Mouse (Mus musculus): ENCODE measurements around the gene Eng. TPM values are rescaled to one million over a fixed set of nuclear protein-coding genes. Genes with fewer than 3 reads are reported as not detected.

The Eng gene
- total RNA-seq, 2 experiments from 2014 or later, result 152 to 166 TPM

- intact Hi-C loops (cut with DNase I), result no loop called here
- no peak for DNase-seq
Observed at GRCm38 (mm10) chr2:32722581-32722980, 76.2 kb downstream of the Eng start.

- DNase-seq, result no peak
- intact Hi-C loops (cut with DNase I), result no loop called here
Observed at GRCm38 (mm10) chr2:32724149-32724548, 77.8 kb downstream of the Eng start.

- intact Hi-C loops (cut with DNase I), result no loop called here
- no peak for DNase-seq
Observed at GRCm38 (mm10) chr2:32724832-32725790, 78.7 kb downstream of the Eng start.

- intact Hi-C loops (cut with DNase I), result no loop called here
- DNase-seq, result peak; percentile 96
Observed at GRCm38 (mm10) chr2:32727435-32727834, 81.0 kb downstream of the Eng start.

- intact Hi-C loops (cut with DNase I), result loop anchor here (2.0 kb wide), 1 partner anchor 14 kb away; no protein-coding TSS in a partner anchor
- peak; percentile 71 to 72 for DNase-seq
Observed at GRCm38 (mm10) chr2:32728463-32728862, 82.1 kb downstream of the Eng start.

- DNase-seq, result no peak
- intact Hi-C loops (cut with DNase I), result loop anchor here (2.0 kb wide), 1 partner anchor 15 kb away; no protein-coding TSS in a partner anchor
Observed at GRCm38 (mm10) chr2:32729547-32729946, 83.2 kb downstream of the Eng start.

- peak; percentile 57 to 71 for DNase-seq
Observed at GRCm38 (mm10) chr2:32730854-32731253, 84.5 kb downstream of the Eng start.

GRCm38 (mm10) chr2:32731911-32732310 is 85.5 kb downstream of the Eng start:
- intact Hi-C loops (cut with DNase I), result no loop called here
- peak in 1 of 2 experiments; percentile 48 for DNase-seq

More at GRCm38 (mm10) chr2:32730854-32731253, 84.5 kb downstream of the Eng start:
- intact Hi-C loops (cut with DNase I), result no loop called here

Small RNA genes within 50 kb of the gene (microRNA-seq; reads per million reads assigned to microRNA genes)
- gene Gm47291 (0 reads per million in 2 experiments), gene Mir1954 (0 reads per million in 2 experiments), gene Mir2861 (0 reads per million in 2 experiments), gene Mir3960 (0 to 0.24 reads per million in 2 experiments), gene Mir8093 (0.24 to 0.70 reads per million in 2 experiments)

Other genes with a start within 250 kb of the Eng start
- gene Naif1, start 196.1 kb upstream of the Eng start, total RNA-seq (2021), result 1 to 10 TPM; 3.2 to 4.4 TPM
- gene Slc25a25, start 195.2 kb upstream of the Eng start, total RNA-seq (2021), result 10 to 100 TPM; 10.1 to 13.5 TPM
- 10 to 100 TPM in 1 of 2 experiments, 1 to 10 TPM in 1; 9.7 to 13.0 TPM for gene Fam102a, start 111.3 kb upstream of the Eng start, total RNA-seq (2021)
- 10 to 100 TPM; 31.2 to 32.6 TPM for gene Dpm2, start 75.7 kb upstream of the Eng start, total RNA-seq (2021)
- gene Pip5kl1, start 71.8 kb upstream of the Eng start, total RNA-seq (2021), result not detected
- not detected for gene 9430097D07Rik, start 70.9 kb upstream of the Eng start, total RNA-seq (2021)
- 10 to 100 TPM; 29.3 to 31.8 TPM for gene St6galnac4, start 59.5 kb upstream of the Eng start, total RNA-seq (2021)
- gene St6galnac6, start 46.9 kb upstream of the Eng start, total RNA-seq (2021), result 100 to 1,000 TPM in 1 of 2 experiments, 10 to 100 TPM in 1; 87.9 to 103 TPM
- gene Ak1, start 24.8 kb upstream of the Eng start, total RNA-seq (2021), result 100 to 1,000 TPM; 522 to 538 TPM
- 10 to 100 TPM in 1 of 2 experiments, 1 to 10 TPM in 1; 9.9 to 11.7 TPM for gene Fpgs, start 57.5 kb downstream of the Eng start, total RNA-seq (2021)
- 10 to 100 TPM; 35.4 to 37.6 TPM for gene Cdk9, start 66.5 kb downstream of the Eng start, total RNA-seq (2021)
- gene Sh2d3c, start 74.5 kb downstream of the Eng start, total RNA-seq (2021), result 10 to 100 TPM; 45.3 to 47.1 TPM
- gene 6330409D20Rik, start 94.4 kb downstream of the Eng start, total RNA-seq (2021), result not detected
- 10 to 100 TPM; 14.4 to 16.4 TPM for gene Tor2a, start 110.6 kb downstream of the Eng start, total RNA-seq (2021)
- gene Ttc16, start 129.0 kb downstream of the Eng start, total RNA-seq (2021), result not detected
- 1 to 10 TPM; 1.7 to 3.3 TPM for gene Ptrh1, start 129.2 kb downstream of the Eng start, total RNA-seq (2021)
- under 1 TPM in 1 of 2 experiments, not detected in 1; 0.14 TPM for gene Cfap157, start 137.8 kb downstream of the Eng start, total RNA-seq (2021)
- 10 to 100 TPM; 25.4 to 25.7 TPM for gene Stxbp1, start 200.7 kb downstream of the Eng start, total RNA-seq (2021)
- 10 to 100 TPM; 40.4 to 46.2 TPM for gene Fam129b, start 229.5 kb downstream of the Eng start, total RNA-seq (2021)